Mouse (Mus musculus) cerebellum, postnatal 10 days (tissue): ENCODE results near the gene Enho.
"Not testable (repeated sequence)": the region's sequence is repeated elsewhere in the genome, so short reads cannot be mapped to it uniquely, and the experiment has no call there.

ENCODE experiments used
- DNase-seq, 2 experiments: peaks; one replicate each; pipeline ENCODE4 v3.0.0; 2021; ENCODE audit warnings: mixed read lengths in 2 of 2

Gene Enho

DNA sequence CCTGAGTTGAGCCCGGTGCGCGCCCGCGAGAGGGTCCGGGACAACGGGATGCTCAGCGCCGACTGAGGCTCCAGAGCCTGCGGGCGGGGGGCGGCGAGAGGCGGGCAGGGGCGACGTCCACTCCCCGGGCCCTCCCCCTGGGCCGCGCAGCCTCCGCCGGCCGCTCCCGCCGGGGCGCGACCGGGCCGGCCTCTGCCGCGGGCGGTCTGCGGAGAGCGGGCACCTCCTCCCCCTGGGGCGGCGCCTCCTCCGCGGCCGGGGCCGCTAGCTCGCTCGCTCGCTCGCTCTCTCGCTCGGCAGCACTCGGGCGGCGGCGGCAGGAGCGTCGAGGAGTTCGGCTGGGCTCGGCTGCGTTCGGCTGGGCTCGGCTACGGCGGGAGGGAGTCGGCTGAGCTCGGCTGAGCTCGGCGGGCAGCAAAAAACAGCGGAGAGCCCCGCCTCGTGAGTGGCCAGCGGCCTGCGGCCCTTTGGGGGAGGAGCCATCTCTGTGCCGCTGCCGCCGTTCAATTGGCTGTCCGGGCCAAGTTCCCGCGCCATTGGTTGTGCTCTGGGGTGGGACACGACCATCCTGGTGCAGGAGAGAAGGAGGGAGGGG is at the start of gene Enho:
Enho (minus strand) TSS at position 412 of the 595 bp plus-strand sequence.
- peak; percentile 98 to 99 for DNase-seq

DNA sequence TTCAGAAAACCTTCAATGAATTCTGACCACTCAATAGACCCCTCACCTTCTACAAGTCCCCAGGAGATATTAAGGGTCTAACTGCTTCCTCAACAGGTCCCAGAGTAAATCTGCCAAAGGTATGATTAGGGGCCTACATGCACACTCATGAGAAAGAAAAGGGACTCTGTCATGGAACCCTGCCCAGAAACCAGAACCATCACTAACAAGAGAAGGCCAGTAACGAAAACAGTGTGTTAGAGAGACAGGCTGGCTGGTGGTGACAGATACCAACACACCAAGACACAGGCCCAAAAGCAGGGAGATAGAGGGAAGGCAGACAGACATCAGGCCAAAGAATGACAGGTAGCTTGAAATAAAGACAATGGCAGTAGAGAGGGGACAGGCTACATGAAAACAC is 48.4 kb upstream of the Enho start:
- peak; percentile 52 to 70 for DNase-seq

DNA sequence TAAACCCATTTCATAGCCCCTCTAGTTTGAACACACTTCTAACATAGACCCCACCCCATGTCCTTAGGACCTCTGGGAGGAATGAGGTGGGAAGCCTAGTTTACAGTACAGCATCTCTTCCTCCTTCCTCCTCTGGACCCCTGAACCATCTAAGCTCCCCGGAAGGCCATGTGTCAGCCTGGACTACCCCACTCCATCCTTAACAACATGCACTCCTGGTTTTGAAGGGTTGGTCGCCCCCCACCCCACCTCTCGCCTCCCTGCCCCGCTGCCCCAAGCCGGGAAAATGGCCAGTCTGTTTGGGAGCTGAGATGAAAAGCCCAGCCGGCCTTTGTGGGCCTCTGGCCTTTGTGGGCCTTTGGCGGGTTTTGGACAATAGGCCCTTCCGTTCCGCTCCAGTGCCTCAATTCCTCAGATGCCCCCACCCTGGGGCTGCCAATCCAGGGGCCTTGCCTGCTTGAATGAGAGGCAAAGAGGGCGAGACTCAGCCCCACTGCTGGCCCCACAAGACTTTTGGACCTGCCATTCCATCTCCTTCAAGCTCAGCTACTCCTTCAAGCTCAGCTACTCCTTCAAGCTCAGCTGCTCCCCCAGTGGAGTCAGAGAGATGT is 45.9 kb upstream of the Enho start:
- not testable (repeated sequence) for DNase-seq

DNA sequence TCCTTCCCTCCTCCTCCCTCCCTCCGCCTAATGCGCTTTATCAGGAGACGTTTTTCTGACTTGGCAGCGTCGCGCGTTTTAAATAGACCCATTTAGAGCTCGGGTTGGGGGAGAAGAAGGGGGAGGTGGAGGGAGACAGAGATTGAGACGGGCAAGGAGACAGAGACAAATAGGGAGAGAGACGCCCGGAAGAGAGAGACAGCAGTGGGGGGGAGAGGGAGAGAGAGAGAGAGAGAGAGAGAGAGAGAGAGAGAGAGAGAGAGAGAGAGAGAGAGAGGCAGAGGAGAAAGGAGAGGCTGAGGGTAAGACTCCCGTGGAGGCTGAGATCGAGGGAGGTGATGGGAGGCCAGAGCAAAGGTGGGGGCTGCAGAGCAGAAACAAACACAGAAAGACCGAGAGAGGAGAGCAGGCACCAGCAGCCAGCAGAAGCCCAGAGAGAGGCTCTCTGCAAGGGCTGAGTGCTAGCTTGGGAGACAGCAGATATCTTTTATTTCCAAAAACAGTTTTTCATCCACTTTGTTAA is 44.9 kb upstream of the Enho start:
- not testable (repeated sequence) for DNase-seq

DNA sequence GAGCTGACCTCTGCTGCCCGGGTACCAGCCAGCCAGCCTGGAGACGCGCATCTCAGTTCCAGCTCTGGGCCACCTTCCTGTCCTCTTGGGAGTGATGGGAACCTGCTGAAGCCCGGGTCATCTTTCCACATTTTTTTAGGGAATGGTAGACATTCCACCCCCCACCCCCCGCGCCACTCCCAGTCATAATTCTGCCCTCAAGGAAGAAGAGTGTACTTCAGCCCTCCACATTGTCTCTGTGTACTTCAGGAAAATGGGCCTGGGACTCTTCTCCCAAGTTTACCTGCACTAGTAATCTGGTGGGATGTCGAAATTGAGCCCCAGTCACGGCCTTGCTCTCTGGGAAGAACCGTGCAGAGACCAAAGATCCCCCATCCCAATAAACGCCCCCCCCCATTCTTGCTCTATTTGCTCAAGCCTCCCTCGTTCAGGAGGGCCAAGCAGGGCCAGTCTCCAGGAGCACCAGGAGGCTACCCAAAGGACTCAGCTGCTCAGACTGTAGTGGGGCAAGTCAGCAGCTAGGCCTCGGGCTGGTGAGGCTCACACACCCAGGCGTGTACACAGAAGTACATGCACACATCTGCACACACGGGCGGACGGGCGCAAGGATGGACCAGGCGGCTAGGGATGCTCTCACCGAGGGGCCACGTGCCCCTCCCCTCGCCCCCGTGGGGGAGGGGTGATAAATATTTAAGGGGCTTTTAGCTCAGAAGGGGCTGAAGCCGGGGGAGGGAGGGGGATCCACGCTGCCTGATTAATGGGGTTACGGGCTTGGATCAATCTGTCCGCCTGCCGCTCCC is 44.2 kb upstream of the Enho start:
- not testable (repeated sequence) for DNase-seq

DNA sequence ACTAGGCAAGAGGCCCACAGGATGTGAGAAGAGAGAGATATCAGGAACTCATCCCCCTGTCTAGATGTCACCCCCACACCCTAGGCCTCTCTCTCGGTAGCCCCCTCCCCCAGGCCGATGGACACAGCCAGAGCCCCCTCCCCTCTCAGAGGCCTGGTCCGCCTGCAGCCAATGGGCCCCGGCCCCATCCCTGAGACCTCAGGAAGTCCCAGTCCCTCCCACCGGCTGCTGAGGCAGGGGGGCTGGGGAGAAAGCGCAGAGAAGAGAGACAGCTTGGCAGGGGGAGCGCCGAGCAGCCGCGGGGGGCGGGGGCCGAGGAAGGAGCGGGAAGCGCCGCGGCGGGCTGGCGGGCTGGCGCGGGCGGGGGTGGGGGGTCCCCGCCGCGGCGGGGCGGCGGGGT is 43.2 kb upstream of the Enho start:
- peak in 1 of 2 experiments; percentile 50 for DNase-seq

DNA sequence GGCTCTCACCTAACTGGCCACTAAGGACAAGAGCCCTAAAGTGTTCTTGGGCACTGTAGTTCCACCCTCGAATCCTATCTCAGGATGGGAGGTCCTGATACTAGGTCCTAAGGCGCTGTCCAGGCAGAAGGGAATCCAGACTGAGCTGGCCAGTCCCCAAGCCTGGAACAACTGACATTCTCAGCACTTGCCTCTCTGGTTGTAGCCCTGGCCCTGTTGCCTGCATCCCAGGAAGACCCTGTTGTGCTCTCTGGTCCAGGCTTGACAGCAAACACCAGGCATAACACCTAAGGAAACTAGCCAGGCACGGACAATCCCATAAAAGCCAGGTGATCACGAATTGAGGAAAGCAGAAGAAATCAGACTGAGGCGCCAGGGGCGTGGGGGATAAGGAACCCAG is 42.7 kb upstream of the Enho start:
- no peak for DNase-seq

DNA sequence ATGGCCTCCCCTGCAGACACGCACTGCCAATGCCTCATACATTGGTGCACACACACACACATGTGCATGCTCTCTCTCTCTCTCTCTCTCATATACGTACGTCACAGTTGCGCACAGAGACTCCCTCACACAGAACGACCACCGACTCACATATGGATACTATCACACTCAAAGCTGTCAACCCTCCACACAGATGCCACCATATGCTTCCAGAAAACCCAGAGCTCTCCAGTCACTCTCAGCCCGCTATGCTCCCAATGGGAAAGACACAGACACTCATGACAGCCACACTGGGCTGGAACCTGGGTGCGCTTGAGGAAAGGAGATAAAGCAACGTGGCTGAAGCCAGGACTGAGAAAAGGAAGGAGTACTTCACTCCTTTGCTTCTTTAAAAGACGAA is 41.8 kb upstream of the Enho start:
- no peak for DNase-seq

DNA sequence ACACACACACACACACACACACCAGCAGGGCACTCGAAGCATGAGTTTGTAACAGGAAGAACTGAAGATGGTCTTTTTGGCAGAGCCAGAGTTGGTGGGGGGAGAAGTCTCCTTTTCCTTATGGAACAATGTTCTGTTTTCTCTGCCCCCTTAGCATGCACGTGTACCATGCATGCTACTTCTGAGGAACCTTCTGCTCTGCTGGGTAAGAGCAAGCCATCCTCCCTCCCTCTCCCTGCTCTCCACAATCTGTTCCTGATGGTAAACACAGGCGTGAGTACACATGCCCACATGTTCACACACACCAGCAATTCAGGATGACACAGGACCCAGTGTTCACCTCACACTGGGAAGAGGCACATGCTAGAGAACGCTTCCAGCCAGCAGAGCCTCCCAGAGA is 41.1 kb upstream of the Enho start:
- DNase-seq: no peak

DNA sequence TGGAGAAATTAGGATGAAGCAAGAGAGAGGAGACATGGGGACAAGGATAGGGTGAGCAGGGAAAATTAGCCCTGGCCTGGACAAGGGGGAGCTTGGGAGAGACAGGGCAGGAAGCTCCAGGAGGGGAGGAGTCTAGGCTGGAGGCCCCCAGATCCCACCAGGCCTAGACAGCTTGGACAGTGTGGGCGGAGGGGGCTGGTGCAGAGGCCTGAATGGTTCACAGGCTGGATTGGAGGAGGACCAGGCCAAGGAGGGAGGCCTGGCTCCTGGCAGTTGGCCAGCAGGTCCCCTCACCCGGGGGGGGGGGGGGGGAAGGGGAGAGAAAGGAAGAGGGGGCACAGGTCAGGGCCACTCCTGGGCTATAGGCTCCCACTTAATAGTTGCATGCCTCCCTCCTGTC is 39.2 kb upstream of the Enho start:
- no peak for DNase-seq

DNA sequence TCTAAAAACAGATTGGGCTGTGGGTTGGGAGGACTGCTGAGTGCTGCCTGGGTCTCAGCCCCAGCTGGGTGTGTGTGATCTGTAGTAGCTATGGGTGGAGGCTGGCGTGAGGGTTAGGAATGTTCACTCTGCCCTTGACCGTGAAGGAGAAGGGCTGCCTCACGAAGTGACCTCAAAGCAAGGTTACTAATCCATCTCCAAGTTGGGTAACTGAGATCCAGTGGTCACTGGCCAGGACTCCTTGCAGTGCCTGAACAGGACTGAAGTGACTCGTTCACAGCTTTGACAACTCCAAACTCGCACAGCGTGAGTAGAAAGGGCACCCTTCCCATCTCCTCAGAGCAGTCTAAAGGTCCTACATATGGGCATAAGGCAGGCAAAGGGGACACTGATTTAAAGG is 38.7 kb upstream of the Enho start:
- DNase-seq: no peak

DNA sequence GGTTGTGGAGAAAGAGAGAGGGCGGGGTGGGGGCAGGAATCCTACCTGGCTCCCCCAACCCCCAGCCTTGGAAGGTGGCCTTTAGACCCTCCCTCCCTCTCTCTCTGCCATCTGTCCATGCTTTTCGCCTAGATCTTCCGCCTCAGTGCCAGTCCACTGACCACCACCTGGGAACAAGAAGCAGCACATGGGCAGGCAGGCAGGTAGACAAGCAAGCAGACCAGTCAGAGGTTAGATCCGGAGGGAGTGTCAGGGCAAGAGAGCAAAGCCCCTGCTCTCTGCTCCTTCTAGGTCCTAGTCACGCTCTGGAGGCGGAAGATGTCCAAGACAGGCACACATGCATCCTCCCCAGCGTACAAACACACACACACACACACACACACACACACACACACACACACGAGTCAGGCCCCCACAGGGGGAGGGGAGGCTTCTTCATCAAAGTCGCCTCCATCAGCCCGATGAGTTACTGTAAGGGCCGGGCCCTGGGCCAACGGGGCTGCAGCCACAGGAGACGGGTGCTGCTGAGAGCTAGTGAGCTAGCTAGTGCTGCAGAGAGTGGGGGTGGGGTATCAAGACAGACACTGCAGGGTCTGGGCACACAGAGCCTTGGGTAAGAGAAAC is 37.0 kb upstream of the Enho start:
- peak; percentile 84 to 90 for DNase-seq

DNA sequence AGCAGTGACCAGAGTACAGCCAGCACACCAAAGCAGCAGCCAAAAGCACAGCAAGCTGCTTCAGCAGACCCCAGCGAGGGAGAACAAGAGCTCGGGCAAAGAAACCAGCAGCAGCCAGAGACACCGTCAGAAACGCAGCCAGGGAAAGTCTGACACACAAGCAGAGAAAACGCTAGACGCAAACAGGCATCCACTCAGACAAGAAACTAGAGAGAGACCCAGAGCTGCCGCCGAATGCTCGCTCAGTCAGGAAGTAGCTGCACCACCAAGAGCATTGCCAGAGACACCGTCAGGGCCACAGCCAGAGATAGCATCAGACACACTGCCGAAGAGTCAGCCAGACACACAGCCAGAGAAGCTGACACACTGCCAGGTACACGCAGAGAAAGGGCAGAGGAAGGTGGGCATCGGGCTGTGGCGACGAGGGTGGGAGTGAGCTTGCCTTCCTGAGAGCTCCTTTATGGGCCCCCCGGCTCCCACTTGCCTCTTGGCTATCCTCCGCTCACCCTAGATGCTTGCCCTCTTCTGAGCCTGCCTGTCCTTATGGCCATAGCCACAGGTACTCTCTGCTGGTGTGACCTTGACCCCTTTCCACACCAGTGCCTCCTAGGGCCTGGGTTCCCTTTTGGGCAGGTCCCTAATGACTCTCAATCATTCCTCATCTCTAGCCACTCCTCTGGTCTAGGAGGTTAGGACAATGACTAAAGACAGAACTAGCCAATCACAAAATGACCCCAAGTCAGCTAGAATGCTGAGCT is 36.3 kb upstream of the Enho start:
- peak; percentile 77 to 78 for DNase-seq

DNA sequence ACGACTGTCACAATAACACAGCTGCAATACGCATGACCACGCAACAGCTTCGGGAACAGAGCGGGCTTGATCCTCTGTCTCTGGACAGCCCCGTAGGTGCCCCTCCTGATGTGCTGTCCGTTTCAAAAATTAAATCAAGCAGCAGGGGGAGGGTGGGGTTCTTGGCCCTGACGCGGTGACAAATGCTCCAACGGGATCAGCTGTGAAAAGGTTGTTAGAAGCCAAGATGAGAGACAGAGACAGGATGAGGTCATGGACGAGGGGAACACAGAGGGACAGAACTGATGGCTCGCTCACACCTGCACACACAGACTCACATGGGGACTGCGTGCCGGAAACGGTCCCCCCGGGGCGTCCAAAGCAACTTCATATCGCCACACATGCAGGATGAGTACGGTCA is 33.1 kb upstream of the Enho start:
- DNase-seq: peak; percentile 65

DNA sequence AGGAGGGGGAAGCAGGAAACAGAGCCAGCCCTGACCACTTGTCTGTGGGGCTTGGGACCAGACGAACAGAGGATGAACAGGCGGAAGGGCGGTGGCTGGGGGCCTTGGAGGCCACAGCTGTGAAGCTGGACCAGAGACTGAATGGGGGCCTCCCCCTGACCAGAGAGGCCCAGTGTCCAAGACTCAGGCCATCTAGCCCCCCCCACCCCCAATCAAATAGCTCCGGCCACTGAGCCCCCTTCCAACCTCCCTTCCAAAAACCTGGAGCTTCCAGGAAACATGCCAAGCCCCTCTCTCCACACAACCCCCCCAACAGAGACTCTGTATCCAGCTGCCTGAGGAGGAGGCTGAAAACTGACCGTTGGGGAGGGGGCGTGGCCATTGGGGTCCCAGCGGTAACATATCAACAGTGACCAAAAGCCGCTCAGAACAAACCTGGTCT is 32.4 kb upstream of the Enho start:
- peak; percentile 64 to 66 for DNase-seq

DNA sequence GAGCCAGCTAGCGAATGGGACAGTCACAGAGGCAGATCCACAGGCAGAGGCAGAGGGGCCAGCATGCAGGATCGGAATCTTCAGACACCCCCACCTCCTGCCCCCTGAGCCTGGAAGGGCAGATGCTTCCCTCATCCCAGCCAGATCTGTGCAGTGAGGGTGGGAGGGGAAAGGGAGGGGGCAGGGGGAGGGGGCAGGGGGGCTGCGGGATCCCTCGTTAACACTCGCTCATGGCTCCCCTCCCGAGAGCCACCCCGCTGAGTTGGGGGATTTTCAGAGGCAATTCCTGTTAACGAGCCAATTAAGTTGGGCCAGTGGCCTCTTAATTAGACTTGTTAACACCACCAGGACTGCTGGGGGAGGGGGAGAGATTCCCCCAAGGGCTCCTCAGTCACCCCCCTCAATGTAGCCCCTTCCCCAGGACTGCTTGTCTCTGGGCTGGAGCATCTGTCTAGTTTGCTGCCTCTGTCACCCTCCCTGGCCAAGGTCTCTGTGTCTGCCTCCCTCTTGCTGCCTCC is 31.9 kb upstream of the Enho start:
- peak; percentile 52 to 54 for DNase-seq

DNA sequence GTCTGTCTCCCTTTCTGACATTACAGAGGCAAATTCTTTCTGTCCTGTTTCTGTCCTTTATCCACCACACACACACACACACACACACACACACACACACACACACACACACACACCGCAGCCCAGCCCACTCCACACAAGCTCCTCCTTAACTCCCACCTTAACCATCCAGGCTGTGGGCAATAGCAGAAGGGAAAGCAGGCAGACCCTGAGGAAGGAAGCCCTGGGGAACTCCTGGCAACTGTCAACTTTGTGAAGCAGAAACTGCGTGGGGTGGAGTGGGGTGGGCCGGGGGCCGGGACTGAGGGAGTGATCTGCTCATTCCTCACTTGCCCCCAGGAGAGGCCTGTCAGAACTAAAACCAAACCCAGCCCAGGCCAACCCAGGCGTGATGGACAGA is 31.4 kb upstream of the Enho start:
- no peak for DNase-seq

DNA sequence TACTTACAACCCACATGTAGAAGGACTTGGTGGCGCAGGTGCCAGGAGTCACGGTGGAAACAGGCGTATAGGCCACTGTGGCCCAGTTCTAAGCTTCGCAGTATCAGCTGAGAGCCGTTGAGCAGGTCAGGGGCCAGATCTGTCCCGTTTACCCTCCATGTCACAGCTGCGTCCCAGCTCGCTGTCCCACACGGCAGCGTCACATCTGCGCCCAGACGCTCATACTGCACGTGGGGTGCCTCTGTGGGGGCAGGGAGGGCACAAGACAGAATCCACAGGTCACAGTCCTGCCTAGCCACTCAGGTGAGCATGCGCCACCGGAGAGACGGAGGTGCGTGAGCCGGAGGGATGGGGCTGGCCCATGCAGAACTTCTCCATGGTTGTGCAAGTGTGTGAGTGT is 30.7 kb upstream of the Enho start:
- DNase-seq: no peak

DNA sequence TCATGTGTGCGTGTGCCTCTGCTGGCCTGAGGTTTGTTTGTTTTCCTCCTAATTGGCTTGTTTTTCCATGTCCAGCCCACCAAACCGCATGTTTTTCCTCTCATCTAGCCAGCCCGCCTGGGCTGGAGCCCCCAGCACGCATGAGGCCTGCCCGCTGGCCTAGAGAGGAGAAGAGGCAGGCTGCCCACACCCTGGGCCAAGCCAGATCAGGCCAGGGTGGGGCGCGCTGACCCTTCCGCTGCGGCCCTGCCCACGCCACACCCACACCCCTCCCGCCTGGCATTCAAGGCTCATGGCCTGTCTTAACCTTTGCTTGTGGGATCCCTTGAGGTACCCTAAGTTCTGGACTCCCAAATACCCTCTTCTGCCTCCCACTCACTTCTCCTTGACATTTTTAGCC is 26.5 kb upstream of the Enho start:
- DNase-seq: no peak

DNA sequence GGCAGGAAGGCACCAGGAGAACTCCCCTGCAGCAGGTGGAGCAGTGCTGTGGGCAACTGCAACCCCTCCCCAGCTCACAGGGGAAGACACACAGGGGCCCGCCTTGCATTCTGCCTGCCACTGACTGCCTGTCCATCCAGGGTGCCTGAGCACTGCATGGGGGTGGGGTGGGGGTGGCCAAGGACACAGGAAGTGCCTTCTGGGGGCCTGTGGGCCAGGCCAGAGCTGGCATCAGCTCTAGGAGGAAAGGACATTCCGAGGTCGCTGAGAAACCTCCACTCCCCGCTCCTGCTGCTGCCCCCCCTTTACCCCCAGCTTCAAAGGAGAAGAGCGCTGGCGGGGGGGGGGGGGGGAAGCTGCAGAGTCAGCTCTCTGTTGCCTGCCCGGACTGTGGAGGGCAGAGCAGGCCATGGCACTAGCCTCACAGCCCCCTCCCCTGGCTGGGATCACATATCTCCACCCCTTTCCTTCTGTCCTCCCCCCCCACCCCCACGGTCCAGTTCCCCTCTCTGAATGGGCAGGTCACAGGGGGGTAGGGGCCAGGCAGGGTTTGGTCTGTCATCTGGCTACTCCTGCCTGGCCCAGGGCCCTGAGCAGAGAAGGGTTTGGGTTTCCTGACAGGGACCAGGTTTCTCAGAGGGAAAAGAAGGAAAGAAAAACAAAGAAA is 25.0 kb upstream of the Enho start:
- no peak for DNase-seq

DNA sequence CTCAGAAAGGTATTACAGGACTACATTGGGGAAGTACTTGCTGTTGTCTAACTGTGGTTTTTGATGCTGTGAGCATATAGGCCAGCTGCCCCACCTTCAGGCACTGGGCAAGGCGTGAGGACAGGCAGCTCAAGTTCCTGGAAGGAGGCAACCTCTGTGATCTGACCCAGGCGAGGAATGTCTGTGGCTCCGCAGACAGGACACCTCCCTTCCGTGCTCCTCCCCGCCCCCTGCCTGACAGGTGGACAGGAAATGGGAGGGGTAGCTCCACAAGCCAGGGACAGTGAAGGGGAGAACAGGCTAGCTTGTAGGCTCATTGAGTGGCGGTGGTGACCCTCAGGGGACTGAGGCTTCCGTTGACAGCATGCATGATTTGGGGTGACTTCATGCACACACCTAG is 24.4 kb upstream of the Enho start:
- no peak for DNase-seq

DNA sequence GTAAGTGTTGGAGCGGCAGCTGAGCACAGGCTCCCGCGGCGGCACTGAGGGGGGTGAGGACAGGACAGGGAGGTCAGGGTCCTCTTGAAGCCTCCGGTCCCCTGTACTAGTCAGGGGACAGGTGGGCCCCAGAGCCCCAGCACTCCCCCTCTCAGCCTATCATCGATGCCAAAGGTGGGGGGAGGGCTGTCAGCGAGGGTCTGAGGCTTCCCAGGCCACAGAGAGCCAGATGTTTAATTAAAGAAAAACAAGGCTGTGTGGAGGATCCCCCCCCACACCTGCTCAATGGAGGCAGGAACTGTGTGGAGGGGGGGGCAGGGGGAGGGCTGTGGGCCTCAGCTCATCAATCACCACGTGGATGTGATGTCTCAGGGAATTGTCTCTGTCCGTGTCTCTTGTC is 23.5 kb upstream of the Enho start:
- DNase-seq: no peak
